In genomic region chr6:67168803-67169202, GRCm38 (mm10) we compare ENCODE assay signal across 8 mouse cellular contexts.
DNase-seq lines count a peak whose midpoint lies in the region; TF ChIP-seq lines count a peak whose summit lies in the region.

No protein-coding gene starts in this region.

- no peak for TF ChIP-seq EP300 in heart, adult 2 months (IDR thresholded peaks at IDR 0.05; ENCODE audit: insufficient read depth, low read depth, low read length)
- TF ChIP-seq EP300 in ES-Bruce4 (IDR thresholded peaks at IDR 0.05; ENCODE audit: insufficient read depth, low read depth, low read length) = no peak

- no peaks in the 10 kb centered on the region for H3K36me3 ChIP-seq in heart, adult 2 months (ENCODE audit: control insufficient read depth, insufficient read depth, low read length)
- no peaks in the 10 kb centered on the region for H3K36me3 ChIP-seq in ES-Bruce4 (ENCODE audit: control insufficient read depth, insufficient read depth, low read length, poor library complexity, severe bottlenecking)
- H3K36me3 ChIP-seq in hindbrain, embryonic 10.5 days = no peaks in the 10 kb centered on the region
- H3K36me3 ChIP-seq in macrophage (ENCODE audit: inconsistent target) = no peaks in the 10 kb centered on the region

- intact Hi-C loops in heart, adult 2 months (cut with DNase I) = loop anchor here (2.0 to 10.0 kb wide), 3 partner anchors 98 to 634 kb away; partner anchors contain the start of gene Mad2l1

- peaks cover 4% of the 10 kb centered on the region for H3K4me1 ChIP-seq in heart, adult 2 months (ENCODE audit: control insufficient read depth, insufficient read depth, low read length)
- no peaks in the 10 kb centered on the region for H3K4me1 ChIP-seq in ES-Bruce4 (ENCODE audit: control insufficient read depth, insufficient read depth, low read length)
- H3K4me1 ChIP-seq in hindbrain, embryonic 10.5 days (replicated peaks) = peaks cover 19% of the 10 kb centered on the region; the same call in 1 of the 2 replicates

- no peaks in the 10 kb centered on the region for H3K79me2 ChIP-seq in heart, adult 2 months (replicated peaks; ENCODE audit: control insufficient read depth, insufficient read depth, low read length)
- no peaks in the 10 kb centered on the region for H3K79me2 ChIP-seq in macrophage (ENCODE audit: inconsistent target)

- no peaks in the 10 kb centered on the region for H3K9me3 ChIP-seq in ES-Bruce4 (replicated peaks; ENCODE audit: control insufficient read depth, insufficient read depth, low read length, poor library complexity, severe bottlenecking)
- H3K9me3 ChIP-seq in hindbrain, embryonic 10.5 days = no peaks in the 10 kb centered on the region

- peak overlapping the region; percentile 43 for H3K4me3 ChIP-seq in heart, adult 2 months
- H3K4me3 ChIP-seq in ES-Bruce4 (ENCODE audit: low read depth, low read length) = peak overlapping the region; percentile 76; the same call in 1 of the 2 replicates
- H3K4me3 ChIP-seq in hindbrain, embryonic 10.5 days = peak overlapping the region; percentile 53
- peak overlapping the region; percentile 5; the same call in 1 of the 2 replicates for H3K4me3 ChIP-seq in macrophage (ENCODE audit: inconsistent target)

- H3K27me3 ChIP-seq in heart, adult 2 months (ENCODE audit: control insufficient read depth, insufficient read depth, low read length) = no peaks in the 10 kb centered on the region
- H3K27me3 ChIP-seq in ES-Bruce4 (ENCODE audit: control insufficient read depth, insufficient read depth, low read length, poor library complexity, severe bottlenecking) = no peaks in the 10 kb centered on the region
- no peaks in the 10 kb centered on the region for H3K27me3 ChIP-seq in hindbrain, embryonic 10.5 days (ENCODE audit: insufficient read depth, poor library complexity, severe bottlenecking)

- no peak for TF ChIP-seq CTCF in heart, adult 2 months (IDR thresholded peaks at IDR 0.05)
- TF ChIP-seq CTCF in ES-Bruce4 (IDR thresholded peaks at IDR 0.05; ENCODE audit: low read depth, low read length) = no peak

- H3K27ac ChIP-seq in heart, adult 2 months = peak overlapping the region; percentile 64
- peak overlapping the region; percentile 94 for H3K27ac ChIP-seq in ES-Bruce4 (ENCODE audit: insufficient read depth, low read length)
- peak overlapping the region; percentile 86 for H3K27ac ChIP-seq in hindbrain, embryonic 10.5 days
- no peak overlapping the region for H3K27ac ChIP-seq in macrophage

- DNase-seq in heart, adult 2 months = no peak
- no peak for DNase-seq in heart, postnatal 4 days
- DNase-seq in hindbrain, embryonic 10.5 days (ENCODE audit: low spot score) = no peak
- DNase-seq in MN1 (ENCODE audit: low spot score) = no peak
- DNase-seq in layer of hippocampus, adult 9-11 months = no peak
- DNase-seq in embryo, embryonic 11 days = no peak

- 33% methylated on average over 2 of the region's 2 CpGs for WGBS in heart, adult 2 months
- 20% methylated on average over 2 of the region's 2 CpGs for whole genome bisulfite sequencing in hindbrain, embryonic 10.5 days
- 33% methylated on average over 1 of the region's 2 CpGs for WGBS in macrophage (ENCODE audit: missing documents)

- TF ChIP-seq POLR2A in heart, adult 2 months (IDR thresholded peaks at IDR 0.05; ENCODE audit: insufficient read depth, low read depth, low read length) = no peak
- no peak for TF ChIP-seq POLR2A in ES-Bruce4 (IDR thresholded peaks at IDR 0.05; ENCODE audit: insufficient read depth, low read length)

- H3K9ac ChIP-seq in heart, adult 2 months (ENCODE audit: low read depth, low read length) = peak overlapping the region; percentile 33
- H3K9ac ChIP-seq in ES-Bruce4 (ENCODE audit: low read depth, poor library complexity, severe bottlenecking) = peak overlapping the region; percentile 41

Comparison
In these comparisons a context has a peak if more than half of its experiments do, and no peak if none do; other contexts are left out.
1. H3K4me3 ChIP-seq: peak in every context shown above with its lines; median percentile 76 in ES-Bruce4; 53 in hindbrain, embryonic 10.5 days; 43 in heart, adult 2 months; 5 in macrophage.